9 mouse cellular contexts compared by ENCODE assay signal in the genomic region with DNA sequence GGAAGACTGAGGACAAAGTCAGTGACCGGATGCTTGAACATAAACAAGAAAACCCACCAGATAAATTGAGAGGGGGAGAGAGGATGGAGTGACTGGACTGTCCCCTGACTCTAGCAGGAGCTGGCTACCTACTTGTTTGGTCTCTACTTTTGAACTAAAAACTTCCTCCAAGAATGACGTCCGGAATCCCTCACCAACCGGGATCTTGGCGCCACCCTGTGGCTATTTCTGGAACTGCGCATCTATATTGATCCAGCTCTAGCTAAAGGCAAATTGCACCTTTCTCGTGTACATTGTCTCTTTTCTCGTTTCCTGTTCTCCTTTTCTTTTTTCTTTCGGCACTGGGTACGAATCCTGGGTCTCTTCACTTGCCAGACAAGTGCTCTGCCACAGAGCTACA. TPM values are rescaled to one million over a fixed set of nuclear protein-coding genes. Genes with fewer than 3 reads are reported as not detected.
DNase-seq lines count a peak whose midpoint lies in the region; ATAC-seq and TF ChIP-seq lines count a peak whose summit lies in the region.
"Had no signal": no experiment of that assay in that cellular context is flagged by ENCODE, and none has a peak within 500 bp of the region (broad histone marks: within the 10 kb centered on the region; RNA-seq: fewer than 3 reads in every experiment).

No protein-coding gene starts in this region.

- no peaks in the 10 kb centered on the region for H3K36me3 ChIP-seq in heart, adult 2 months (ENCODE audit: control insufficient read depth, insufficient read depth, low read length)
- no peaks in the 10 kb centered on the region for H3K36me3 ChIP-seq in heart, embryonic 11.5 days (ENCODE audit: control insufficient read depth, insufficient read depth, low read length)
- no peaks in the 10 kb centered on the region for H3K36me3 ChIP-seq in midbrain, postnatal 0 days (ENCODE audit: insufficient read depth, low read length)
- no peaks in the 10 kb centered on the region for H3K36me3 ChIP-seq in stomach, postnatal 0 days (ENCODE audit: control insufficient read depth, insufficient read depth, low read length)
- H3K36me3 ChIP-seq: neural tube, embryonic 12.5 days had no signal

- H3K79me2 ChIP-seq in heart, adult 2 months (replicated peaks; ENCODE audit: control insufficient read depth, insufficient read depth, low read length): no peaks in the 10 kb centered on the region

- TF ChIP-seq CTCF in heart, adult 2 months (IDR thresholded peaks at IDR 0.05): no peak; the same call in none of the 2 replicates
- peak; percentile 99 for TF ChIP-seq CTCF in left cerebral cortex, adult 2 months (IDR thresholded peaks at IDR 0.05)
- peak; percentile 98 for TF ChIP-seq CTCF in midbrain, postnatal 0 days (IDR thresholded peaks at IDR 0.05)
- TF ChIP-seq CTCF in stomach, postnatal 0 days (IDR thresholded peaks at IDR 0.05; ENCODE audit: low read depth): peak; percentile 98

- DNase-seq in heart, adult 2 months: peak; percentile 76 to 90
- peak; percentile 94 for DNase-seq in adrenal gland, postnatal 10 days
- peak; percentile 83 for DNase-seq in embryo, embryonic 9.5 days (ENCODE audit: extremely low spot score)
- DNase-seq in heart, postnatal 10 days: peak; percentile 87 to 95
- peak; percentile 80 to 88 for DNase-seq in left cerebral cortex, adult 2 months (ENCODE audit: extremely low spot score in 1 of 2, low spot score in 2 of 2)
- DNase-seq in midbrain, postnatal 0 days (ENCODE audit: low spot score): peak; percentile 84
- DNase-seq in stomach, postnatal 0 days (ENCODE audit: low spot score): peak; percentile 88

- no peak for TF ChIP-seq POLR2A in heart, adult 2 months (IDR thresholded peaks at IDR 0.05; ENCODE audit: insufficient read depth, low read depth, low read length)

- WGBS in heart, adult 2 months: 3% methylated on average over 10 of the region's 10 CpGs
- 8% methylated on average over 10 of the region's 10 CpGs for WGBS in heart, embryonic 11.5 days (ENCODE audit: insufficient replicate concordance)
- WGBS in midbrain, postnatal 0 days: 8% methylated on average over 10 of the region's 10 CpGs
- 6% methylated on average over 10 of the region's 10 CpGs for WGBS in stomach, postnatal 0 days

- peaks cover 2% of the 10 kb centered on the region for H3K4me1 ChIP-seq in heart, adult 2 months (ENCODE audit: control insufficient read depth, insufficient read depth, low read length)
- no peaks in the 10 kb centered on the region; the same call in 1 of the 2 replicates for H3K4me1 ChIP-seq in heart, embryonic 11.5 days (ENCODE audit: control insufficient read depth, insufficient read depth, low read length)
- H3K4me1 ChIP-seq in midbrain, postnatal 0 days (ENCODE audit: insufficient read depth, low read length): no peaks in the 10 kb centered on the region
- no peaks in the 10 kb centered on the region for H3K4me1 ChIP-seq in stomach, postnatal 0 days (replicated peaks; ENCODE audit: control insufficient read depth, insufficient read depth)

- peak; percentile 87 for TF ChIP-seq EP300 in heart, adult 2 months (IDR thresholded peaks at IDR 0.05; ENCODE audit: insufficient read depth, low read depth, low read length)
- no peak for TF ChIP-seq EP300 in stomach, postnatal 0 days (optimal IDR thresholded peaks at IDR 0.05)

- no peaks in the 10 kb centered on the region for H3K27me3 ChIP-seq in heart, adult 2 months (ENCODE audit: control insufficient read depth, insufficient read depth, low read length)
- H3K27me3 ChIP-seq in heart, embryonic 11.5 days (ENCODE audit: control insufficient read depth, insufficient read depth, low read length): no peaks in the 10 kb centered on the region
- no peaks in the 10 kb centered on the region; the same call in 1 of the 2 replicates for H3K27me3 ChIP-seq in midbrain, postnatal 0 days (ENCODE audit: insufficient read depth, low read length)
- no peaks in the 10 kb centered on the region for H3K27me3 ChIP-seq in stomach, postnatal 0 days (ENCODE audit: control insufficient read depth, insufficient read depth, low read length)
- H3K27me3 ChIP-seq: neural tube, embryonic 12.5 days had no signal

- H3K9me3 ChIP-seq in heart, embryonic 11.5 days (replicated peaks; ENCODE audit: control insufficient read depth, low read length): no peaks in the 10 kb centered on the region
- H3K9me3 ChIP-seq in midbrain, postnatal 0 days (ENCODE audit: low read length): no peaks in the 10 kb centered on the region
- H3K9me3 ChIP-seq in stomach, postnatal 0 days (ENCODE audit: control insufficient read depth, low read length): no peaks in the 10 kb centered on the region
- H3K9me3 ChIP-seq: neural tube, embryonic 12.5 days had no signal

- no peak overlapping the region for H3K9ac ChIP-seq in heart, adult 2 months (ENCODE audit: low read depth, low read length)
- H3K9ac ChIP-seq in heart, embryonic 11.5 days (ENCODE audit: low read depth, low read length): no peak overlapping the region
- H3K9ac ChIP-seq in midbrain, postnatal 0 days (replicated peaks; ENCODE audit: low read length, poor library complexity, severe bottlenecking): no peak overlapping the region
- no peak overlapping the region for H3K9ac ChIP-seq in stomach, postnatal 0 days (ENCODE audit: low read length)
- H3K9ac ChIP-seq: neural tube, embryonic 12.5 days had no signal

- no peak overlapping the region for H3K4me2 ChIP-seq in heart, embryonic 11.5 days
- no peak overlapping the region for H3K4me2 ChIP-seq in midbrain, postnatal 0 days (ENCODE audit: low read depth, low read length, poor library complexity, severe bottlenecking)
- H3K4me2 ChIP-seq in stomach, postnatal 0 days (replicated peaks; ENCODE audit: low read depth): no peak overlapping the region
- H3K4me2 ChIP-seq: neural tube, embryonic 12.5 days had no signal

- intact Hi-C loops in heart, adult 2 months (cut with DNase I): loop anchor here (1.0 kb wide), 1 partner anchor 27 kb away; no protein-coding TSS in a partner anchor
- intact Hi-C loops in heart, postnatal 10 days (cut with DNase I): loop anchor here (1.0 kb wide), 2 partner anchors 27 to 141 kb away; no protein-coding TSS in a partner anchor
- intact Hi-C loops in left cerebral cortex, adult 2 months (cut with DNase I): loop anchor here (1.0 to 10.0 kb wide), 4 partner anchors 27 to 447 kb away; no protein-coding TSS in a partner anchor

- H3K27ac ChIP-seq in heart, adult 2 months: no peak overlapping the region
- H3K27ac ChIP-seq in heart, embryonic 11.5 days (ENCODE audit: low read depth, low read length): no peak overlapping the region
- no peak overlapping the region for H3K27ac ChIP-seq in left cerebral cortex, adult 2 months
- no peak overlapping the region for H3K27ac ChIP-seq in midbrain, postnatal 0 days (ENCODE audit: low read depth, low read length)
- H3K27ac ChIP-seq in stomach, postnatal 0 days (replicated peaks): no peak overlapping the region
- H3K27ac ChIP-seq: neural tube, embryonic 12.5 days had no signal

- no peak for ATAC-seq in heart, embryonic 11.5 days (replicated peaks; ENCODE audit: insufficient number of reproducible peaks, low FRiP score, low TSS enrichment)
- no peak for ATAC-seq in midbrain, postnatal 0 days (ENCODE audit: low FRiP score)
- ATAC-seq in stomach, postnatal 0 days (ENCODE audit: low FRiP score, low TSS enrichment): no peak

- H3K4me3 ChIP-seq in heart, adult 2 months: no peak overlapping the region
- no peak overlapping the region for H3K4me3 ChIP-seq in heart, embryonic 11.5 days (ENCODE audit: low read depth, low read length)
- no peak overlapping the region for H3K4me3 ChIP-seq in left cerebral cortex, adult 2 months
- no peak overlapping the region for H3K4me3 ChIP-seq in midbrain, postnatal 0 days (ENCODE audit: low read depth, low read length)
- H3K4me3 ChIP-seq in stomach, postnatal 0 days (ENCODE audit: low read depth, low read length): no peak overlapping the region
- H3K4me3 ChIP-seq: neural tube, embryonic 12.5 days had no signal

RNA-seq across cellular contexts. Expression of a gene that starts 28.4 kb away (rescaled TPM):
- total RNA-seq in heart, adult 2 months (2021): 1 to 10 TPM; 2.0 to 2.3 TPM
- polyA plus RNA-seq in heart, adult 2 months (2012; rRNA removed): 1.4 and 1.9 TPM in 2 replicates
- polyA plus RNA-seq in heart, embryonic 11.5 days (2014; fragmentation: Nextera tagmentation; extraction: Ambion mirVana): 0.47 and 0.83 TPM in 2 replicates
- 1 to 10 TPM in 1 of 2 experiments, under 1 TPM in 1; 0.58 to 1.2 TPM for total RNA-seq in adrenal gland, postnatal 10 days (2021)
- 1 to 10 TPM in 1 of 2 experiments, under 1 TPM in 1; 0.87 to 8.5 TPM for total RNA-seq in heart, postnatal 10 days (2021)
- total RNA-seq in left cerebral cortex, adult 2 months (2021): not detected
- total RNA-seq in midbrain, postnatal 0 days (2014; rRNA removed): 0.77 and 1.2 TPM in 2 replicates
- 0.27 and 0.49 TPM in 2 replicates for polyA plus RNA-seq in midbrain, postnatal 0 days (2015; fragmentation: Nextera tagmentation; extraction: Ambion mirVana)
- 34.0 and 35.3 TPM in 2 replicates for polyA plus RNA-seq in stomach, postnatal 0 days (2015; fragmentation: Nextera tagmentation; extraction: Ambion mirVana)

RNA-seq across cellular contexts. Expression of a gene that starts 46.8 kb away (rescaled TPM):
- total RNA-seq in heart, adult 2 months (2021): 1 to 10 TPM; 2.0 to 2.1 TPM
- 2.3 and 2.4 TPM in 2 replicates for polyA plus RNA-seq in heart, adult 2 months (2012; rRNA removed)
- 0.94 and 1.4 TPM in 2 replicates for polyA plus RNA-seq in heart, embryonic 11.5 days (2014; fragmentation: Nextera tagmentation; extraction: Ambion mirVana)
- total RNA-seq in adrenal gland, postnatal 10 days (2021): 1 to 10 TPM; 6.2 to 9.3 TPM
- total RNA-seq in heart, postnatal 10 days (2021): 1 to 10 TPM; 1.6 to 2.8 TPM
- total RNA-seq in left cerebral cortex, adult 2 months (2021): 100 to 1,000 TPM; 156 to 160 TPM
- 45.2 and 52.2 TPM in 2 replicates for total RNA-seq in midbrain, postnatal 0 days (2014; rRNA removed)
- polyA plus RNA-seq in midbrain, postnatal 0 days (2015; fragmentation: Nextera tagmentation; extraction: Ambion mirVana): 15.2 and 17.5 TPM in 2 replicates
- 4.0 and 4.4 TPM in 2 replicates for polyA plus RNA-seq in stomach, postnatal 0 days (2015; fragmentation: Nextera tagmentation; extraction: Ambion mirVana)
